Mouse (Mus musculus) CD4-positive helper T cell, adult 2 months (primary cell): ENCODE measurements around the gene Ube2j1.

Experiments
- DNase-seq: peaks from one replicate; pipeline ENCODE4 v3.0.0-alpha.2; 2012; ENCODE audit warnings: low read depth, missing footprints, low spot score

Ube2j1 gene

DNA sequence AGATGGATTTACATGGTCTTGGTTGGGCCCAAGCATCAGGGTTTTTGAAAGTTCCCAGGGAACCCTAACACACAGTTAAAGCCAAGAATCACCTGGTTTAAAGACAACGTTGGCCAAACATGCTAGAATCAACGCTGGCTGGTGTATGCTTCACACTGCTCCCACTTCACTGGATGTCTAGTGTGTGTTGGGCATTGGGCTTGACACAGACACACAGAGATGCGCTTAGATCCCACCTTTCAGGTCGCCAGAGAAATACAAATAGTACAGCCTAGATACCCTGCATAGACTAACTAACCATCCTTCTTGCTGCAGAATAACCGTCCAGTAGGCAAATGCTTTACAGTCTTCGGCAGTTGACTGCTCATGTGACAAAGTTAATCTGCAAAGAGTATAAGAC lies 39.1 kb downstream of the Ube2j1 start:
- DNase-seq = no peak

DNA sequence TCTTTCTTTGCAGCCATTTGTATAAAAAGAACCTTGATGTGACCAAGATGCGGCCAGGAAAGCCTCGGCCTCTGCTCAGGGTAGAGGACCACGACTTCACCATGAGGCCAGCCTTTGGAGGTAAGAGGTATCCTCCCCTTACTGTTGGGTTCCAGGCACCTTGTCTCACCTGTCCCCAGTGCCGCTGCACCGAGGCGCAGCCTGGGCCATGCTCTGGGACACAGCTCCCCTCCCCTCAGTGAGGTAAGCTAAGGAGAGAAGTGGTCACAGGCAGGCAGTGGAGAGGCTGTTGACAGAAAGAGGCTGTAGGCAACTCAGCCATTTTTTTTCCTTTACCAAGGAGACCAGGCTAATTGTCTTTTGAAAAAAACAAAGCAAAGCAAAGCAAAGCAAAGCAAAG lies 40.1 kb downstream of the Ube2j1 start:
- no peak for DNase-seq

DNA sequence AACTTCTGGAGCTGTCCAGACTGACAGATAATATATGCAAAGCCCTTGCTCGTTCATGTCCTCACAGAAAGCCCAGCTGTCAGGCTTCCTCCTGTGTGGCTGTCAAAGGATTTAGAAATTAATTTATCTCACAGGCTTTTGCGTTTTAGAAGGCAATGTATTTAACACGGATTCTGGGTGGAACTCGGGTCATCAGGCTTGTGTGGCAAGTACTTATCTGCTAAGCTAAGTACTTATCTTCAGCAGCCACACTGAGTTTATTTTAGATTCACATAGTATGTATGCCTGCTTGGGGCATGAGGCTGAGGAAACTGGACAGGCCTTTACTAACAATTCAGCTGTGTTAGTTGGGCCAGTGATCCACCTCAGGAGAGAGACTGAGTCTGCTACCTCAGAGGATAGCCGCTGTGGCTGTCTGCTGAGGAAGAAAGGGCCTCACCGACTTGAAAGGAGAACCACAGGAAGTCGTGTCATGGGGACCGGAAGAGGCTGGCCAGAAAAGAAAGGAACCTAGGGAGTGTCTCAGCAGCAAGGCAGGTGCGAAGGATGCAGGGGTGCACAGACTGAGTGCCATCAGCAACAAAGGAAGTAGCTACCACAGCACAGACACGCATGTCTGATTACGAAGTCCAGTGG lies 41.4 kb downstream of the Ube2j1 start:
- peak; percentile 89 for DNase-seq

DNA sequence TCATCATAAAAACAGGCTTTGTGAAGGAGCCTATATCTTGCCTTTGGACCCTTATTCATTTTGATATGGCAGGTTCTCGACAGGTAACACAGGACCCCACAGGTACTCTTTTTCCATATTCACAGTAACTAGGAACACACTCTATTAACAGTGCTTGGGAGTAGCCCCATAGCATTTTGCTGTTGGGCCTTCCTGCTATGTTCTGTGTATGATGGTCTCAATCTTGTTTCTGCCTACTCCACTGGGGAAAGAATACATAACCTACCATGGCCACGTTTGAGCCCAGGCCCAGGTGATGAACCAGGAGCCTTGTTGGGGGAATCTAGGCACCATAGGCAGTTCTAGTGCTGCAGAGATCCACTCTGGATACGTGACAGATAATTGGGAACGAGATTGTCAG lies 43.2 kb downstream of the Ube2j1 start:
- DNase-seq = no peak

DNA sequence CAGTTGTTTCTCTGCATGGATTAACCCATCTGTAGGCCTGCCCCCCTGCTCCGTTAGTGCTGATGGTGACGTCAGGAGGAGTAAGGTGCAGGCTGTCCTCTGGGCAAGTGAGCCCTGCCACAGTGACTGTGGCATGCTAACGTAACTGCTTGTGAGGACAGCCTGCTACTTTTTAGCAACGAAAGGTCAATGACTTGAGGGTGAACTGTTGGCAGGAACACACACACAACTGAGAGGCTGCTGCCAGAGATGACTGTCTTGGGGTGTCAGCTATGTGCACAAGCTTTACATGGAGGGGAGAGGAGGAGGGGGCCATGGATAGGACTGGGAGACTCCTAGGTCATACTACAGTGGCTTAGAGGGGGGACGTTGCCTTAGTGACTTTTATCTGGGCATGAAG lies 43.6 kb downstream of the Ube2j1 start:
- no peak for DNase-seq

DNA sequence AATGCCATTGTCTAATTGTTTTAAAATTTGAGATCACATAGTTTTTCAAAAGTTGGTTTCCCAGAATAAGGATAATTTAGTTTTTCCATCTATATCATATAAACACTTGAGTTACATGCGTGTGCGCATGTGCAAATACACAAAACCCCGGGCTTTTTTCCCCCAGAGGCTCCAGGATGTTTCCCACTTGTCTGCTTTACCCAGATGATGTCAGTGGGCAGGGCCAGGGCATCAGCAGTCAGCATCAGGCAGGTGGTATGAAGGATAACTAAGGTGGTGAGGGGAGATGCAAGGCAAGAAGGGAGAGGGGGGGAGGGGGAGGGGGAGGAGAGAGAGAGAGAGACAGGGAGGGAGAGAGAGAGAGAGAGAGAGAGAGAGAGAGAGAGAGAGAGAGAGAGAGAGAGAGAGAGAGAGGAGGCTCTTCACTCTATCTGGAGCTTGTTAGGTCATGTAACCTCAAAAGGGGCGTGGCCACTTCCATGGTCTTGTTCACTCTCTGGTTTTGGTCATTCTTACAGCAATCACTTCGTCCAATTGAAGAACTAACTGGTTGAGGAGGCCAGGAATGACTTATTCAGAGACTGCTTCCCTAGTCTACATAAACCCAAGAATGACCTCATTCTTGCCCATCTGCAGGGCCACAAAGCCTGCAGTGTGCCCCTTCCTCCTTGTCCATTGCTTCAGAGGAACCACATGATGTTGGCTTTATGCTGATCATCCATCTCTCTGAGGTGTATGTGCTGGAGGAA lies 44.7 kb downstream of the Ube2j1 start:
- DNase-seq = no peak

DNA sequence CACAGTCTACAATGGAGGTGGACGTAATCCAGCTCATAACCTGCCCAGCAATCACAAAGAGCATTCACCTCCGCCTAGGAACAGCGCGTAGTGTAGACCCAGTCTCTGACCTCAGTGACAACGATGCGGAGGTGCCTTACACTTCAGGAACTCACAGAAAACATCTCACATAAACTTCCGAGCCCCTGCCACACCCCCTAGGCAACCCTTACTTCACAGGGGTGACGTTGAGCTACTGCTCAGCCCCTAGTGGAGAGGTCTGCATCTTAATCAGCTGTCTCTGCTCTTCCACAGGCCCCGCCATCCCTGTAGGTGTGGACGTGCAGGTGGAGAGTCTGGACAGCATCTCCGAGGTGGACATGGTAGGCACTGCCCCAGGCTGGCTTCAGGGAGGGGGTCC lies 45.9 kb downstream of the Ube2j1 start:
- DNase-seq = peak; percentile 57

DNA sequence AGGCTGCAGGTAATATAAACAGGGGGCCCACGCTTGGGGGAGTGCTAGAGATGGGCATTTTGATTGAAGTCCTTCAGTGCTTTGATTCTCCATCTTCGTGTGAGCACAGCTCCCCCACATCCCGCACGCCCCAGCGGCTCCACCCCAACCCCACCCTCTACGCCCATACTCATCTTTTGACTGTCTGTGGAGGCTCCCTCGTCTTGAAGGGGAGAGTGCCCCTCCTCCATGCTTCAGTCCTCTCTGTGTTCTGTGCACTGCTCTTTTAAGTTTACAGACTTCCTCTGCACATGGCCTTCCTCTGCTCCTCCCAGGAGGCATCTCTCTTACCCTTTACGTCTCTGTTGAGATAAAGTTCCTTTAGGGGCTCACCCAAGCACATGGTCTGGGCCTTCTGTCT lies 46.5 kb downstream of the Ube2j1 start:
- DNase-seq = peak; percentile 74

DNA sequence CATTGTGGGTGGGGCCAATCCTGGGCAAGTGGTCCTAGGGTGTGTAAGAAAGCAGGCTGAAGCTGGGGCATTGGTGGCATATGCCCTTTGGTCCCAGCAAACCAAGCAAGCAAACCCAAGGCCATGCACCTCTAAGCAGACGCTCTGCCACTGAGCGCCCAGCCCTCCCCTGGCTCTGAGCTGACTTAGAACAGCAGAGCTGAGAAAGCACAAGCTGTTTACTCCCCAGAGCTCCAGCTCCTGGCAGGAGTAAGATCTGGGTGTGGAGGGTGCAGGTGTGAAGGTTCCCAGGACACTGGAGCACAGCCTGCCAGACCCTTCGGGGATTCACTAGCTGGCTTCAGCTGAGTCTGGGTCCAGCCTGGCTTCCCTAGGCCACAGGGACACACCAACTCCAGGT lies 47.3 kb downstream of the Ube2j1 start:
- no peak for DNase-seq

DNA sequence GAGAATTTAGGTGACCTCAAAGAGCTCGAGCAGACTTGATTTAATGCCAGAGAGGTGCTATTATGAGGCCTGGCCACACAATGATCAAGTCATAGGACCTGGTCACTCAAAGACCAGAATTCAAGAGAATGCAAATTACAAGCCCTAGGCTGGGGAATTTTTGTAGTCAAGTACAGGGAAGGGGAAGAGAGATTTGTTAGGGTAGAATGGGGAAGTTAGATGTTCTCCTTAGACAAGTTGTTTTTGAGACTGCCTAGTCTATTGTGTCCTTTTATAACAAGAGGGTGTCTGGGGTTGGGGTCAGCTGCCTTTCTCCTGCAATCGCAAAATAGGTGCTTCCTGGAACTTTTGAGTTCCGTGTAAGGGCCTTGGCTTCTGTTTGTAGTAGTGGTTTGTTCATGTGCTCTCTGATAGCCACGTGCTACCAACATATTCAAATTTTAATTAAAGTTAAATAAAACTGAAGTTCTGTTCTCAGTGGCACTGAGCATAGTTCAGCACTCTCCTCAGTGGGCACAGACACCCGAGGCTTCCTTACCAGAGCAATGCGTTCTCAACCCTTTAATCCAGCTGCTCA lies 68.0 kb downstream of the Ube2j1 start:
- DNase-seq = no peak
